Mouse (Mus musculus): ENCODE results near the gene 1700019N19Rik. TPM values are rescaled to one million over a fixed set of nuclear protein-coding genes. Genes with fewer than 3 reads are reported as not detected.

1700019N19Rik gene
- polyA plus RNA-seq, 1 experiment = 2.9 TPM

DNA sequence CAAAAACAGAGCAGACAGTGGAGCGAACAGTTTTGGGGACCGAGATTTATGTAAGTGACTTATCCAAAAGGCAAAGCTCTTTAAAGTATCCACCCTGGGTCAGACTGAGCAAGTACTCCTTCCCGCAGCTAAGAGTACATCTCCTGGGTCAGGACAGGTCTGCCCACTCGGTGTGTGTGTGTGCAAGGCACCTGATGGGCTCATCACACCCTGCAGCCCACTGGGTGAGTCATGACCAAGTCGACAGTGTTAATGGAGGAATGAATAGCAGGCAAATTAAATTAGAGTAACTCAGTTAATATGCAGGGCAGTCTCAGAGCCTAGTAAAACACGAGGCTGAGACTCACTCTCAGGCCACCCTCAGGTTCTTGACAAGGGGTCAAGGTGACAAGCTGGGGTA, 14.6 kb upstream of the 1700019N19Rik start:
- DNase-seq (ENCODE audit: low spot score) = no peak

DNA sequence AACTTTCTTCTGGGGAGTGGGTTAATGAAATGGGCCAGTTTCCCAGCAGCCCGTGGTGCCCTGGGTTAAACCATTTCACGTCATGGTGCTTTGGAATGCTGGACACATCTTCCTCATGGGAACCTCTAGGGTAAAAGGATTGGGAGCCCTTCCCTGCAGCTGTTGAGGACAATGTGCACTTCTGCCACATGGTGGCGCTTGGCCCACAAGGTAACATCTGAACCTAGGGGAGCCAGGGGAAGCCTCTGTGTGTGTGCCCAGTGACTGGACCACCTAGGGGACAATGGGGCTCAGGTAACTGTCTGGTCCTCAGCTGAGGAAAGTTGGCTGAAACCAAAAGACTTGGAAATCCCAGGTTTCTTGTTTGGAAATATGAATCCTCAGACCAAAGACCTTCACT, 12.1 kb upstream of the 1700019N19Rik start:
- DNase-seq (ENCODE audit: low spot score) = peak; percentile 46

DNA sequence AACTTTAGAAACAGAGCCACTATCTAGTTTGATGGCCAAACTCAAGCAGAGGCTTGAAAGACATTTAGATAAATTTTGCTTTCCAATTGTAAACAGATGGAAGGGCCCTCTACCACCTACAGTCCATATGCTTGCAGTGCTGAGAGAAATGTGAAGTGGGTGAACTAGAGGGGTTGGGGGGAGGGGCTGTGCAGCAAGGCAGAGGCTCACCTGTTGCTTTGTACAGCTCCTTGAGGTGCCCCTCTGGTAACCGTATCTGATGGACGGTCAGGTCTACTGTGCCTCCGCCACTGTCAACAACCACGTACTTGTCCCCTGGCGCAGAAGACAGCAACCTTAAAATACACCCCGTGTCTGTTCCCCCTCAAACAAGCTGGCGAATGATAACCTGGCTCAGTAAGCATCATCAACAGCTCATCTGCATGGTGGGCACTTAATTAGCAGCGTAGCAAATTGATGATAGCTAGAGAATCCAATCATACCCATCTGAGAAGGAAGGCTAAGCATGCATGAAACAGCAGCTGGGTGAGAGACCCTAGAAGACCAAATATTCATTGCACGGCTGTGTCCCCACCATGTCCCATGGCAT, 11.0 kb upstream of the 1700019N19Rik start:
- DNase-seq (ENCODE audit: low spot score) = no peak

DNA sequence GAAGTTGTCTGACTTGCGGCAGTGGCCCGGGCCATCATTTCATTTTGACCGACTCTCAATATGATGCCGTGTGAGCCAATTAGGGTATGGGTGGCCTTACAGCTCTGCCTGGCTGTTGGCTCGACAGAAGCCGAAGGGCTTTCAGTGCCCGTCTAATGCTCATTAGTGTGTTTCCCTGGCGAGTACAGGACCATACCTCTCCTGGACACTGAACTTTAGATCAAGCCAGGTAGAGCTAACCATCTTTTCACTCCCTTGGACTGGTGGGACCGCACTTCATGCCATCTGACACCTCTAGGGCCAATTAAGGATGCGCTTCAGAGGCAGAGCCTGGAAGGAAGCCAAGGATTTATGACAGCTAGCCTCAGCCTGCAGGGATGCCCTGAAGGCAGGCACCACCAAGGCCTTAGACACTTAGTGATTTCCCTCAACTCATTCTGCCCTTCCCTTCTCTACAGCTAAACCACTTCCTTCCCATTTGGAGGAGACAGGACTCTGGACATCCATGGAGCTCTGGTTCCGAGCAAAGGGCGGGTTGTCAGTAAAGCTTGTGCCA, 931 bp upstream of the 1700019N19Rik start:
- DNase-seq (ENCODE audit: low spot score) = no peak

DNA sequence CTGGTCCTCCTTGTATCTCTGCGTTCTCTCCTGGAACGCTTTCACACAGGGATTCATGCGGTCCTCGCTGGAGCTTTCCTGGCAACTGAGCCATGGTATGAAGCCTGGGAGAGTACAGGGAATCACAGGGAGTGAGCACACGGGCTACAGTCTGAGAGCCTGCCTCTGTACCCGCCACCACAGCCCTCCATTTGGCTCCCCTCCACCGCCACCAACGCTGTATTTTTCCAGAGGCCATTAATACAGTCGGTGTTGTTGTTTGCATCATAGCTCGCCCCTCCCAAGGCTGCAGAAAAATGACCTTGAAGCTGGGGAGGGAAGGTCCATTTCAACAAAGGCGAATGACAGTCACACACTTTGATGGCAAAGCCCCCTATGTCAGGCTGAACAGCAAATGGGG, 5.1 kb downstream of the 1700019N19Rik start:
- no peak for DNase-seq (ENCODE audit: low spot score)

DNA sequence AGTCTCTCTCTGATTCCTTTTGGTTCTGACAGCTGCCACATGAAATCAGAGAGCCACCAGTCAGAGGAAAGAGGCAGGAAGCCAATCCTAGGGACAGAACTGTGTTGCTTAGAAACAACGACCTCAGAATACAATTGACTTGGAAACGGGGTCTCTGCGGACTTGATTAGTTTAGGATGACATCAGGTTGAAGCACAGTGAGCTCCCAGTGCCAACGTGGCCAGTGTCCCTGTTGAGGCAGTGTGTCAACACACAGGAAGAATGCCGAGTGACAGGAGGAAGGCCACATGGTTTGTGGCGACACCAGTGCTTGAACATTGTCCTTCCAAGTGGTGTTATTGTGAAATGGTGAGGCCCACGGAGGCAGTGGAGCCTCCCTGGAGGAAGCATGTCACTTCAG, 10.3 kb downstream of the 1700019N19Rik start:
- no peak for DNase-seq (ENCODE audit: low spot score)

DNA sequence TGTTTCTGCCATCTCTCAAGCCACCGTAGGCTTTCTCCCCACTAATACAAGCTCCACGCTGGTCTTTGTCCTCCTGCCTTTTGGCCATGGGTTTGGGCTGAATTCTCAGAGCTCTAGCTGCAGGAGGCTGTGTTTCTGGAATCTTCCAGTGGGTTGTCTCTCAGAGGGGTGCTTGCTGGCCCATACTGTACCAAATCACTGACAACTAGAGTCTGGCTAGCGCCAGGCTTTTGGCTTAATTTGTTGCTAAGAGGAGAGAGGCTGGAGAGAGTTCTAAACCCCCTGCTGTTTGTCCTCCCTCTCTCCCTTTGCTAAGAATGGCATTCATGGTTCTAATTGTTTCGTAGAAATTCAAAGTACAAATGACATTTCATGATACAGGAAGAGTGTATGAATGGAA, 12.7 kb downstream of the 1700019N19Rik start:
- no peak for DNase-seq (ENCODE audit: low spot score)

DNA sequence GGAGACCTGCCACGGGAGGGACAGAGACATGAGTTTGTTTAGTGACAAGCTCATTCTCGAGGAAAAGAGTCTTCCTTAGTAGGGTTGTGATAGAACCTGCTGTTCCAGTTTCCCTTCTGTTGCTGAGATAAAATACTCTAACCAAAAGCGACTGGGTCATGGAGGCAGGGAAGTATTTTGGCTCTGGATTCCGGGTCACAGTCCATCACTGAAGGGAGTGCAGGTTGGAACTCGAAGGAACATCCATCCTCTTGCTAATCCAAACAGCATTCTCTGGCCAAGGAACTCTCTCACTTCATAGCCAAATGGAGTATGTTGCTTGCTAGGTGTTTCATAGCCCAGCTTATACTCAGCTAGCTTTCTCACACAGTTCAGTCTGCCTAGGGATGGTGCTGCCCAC, 17.8 kb downstream of the 1700019N19Rik start:
- DNase-seq (ENCODE audit: low spot score) = no peak

DNA sequence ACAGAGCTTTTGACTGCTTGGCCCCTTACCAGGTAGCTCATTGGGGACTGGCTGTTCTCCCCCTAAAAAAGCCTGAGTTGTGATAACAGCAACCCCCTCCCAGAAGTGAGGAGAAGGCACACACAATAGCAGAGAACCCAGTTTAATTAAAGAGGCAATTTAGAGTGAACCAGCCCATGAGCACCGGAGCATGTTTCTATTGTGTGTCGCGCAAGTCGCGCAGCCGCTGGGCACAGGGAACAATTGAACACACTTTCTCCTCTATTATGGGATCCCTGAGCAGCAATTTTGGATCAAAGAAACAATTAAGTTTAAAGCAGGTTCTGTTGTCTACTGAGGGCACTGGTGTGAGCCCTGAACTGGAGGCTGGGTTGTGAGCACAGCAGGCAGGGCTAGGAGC, 26.9 kb downstream of the 1700019N19Rik start:
- DNase-seq (ENCODE audit: low spot score) = no peak

DNA sequence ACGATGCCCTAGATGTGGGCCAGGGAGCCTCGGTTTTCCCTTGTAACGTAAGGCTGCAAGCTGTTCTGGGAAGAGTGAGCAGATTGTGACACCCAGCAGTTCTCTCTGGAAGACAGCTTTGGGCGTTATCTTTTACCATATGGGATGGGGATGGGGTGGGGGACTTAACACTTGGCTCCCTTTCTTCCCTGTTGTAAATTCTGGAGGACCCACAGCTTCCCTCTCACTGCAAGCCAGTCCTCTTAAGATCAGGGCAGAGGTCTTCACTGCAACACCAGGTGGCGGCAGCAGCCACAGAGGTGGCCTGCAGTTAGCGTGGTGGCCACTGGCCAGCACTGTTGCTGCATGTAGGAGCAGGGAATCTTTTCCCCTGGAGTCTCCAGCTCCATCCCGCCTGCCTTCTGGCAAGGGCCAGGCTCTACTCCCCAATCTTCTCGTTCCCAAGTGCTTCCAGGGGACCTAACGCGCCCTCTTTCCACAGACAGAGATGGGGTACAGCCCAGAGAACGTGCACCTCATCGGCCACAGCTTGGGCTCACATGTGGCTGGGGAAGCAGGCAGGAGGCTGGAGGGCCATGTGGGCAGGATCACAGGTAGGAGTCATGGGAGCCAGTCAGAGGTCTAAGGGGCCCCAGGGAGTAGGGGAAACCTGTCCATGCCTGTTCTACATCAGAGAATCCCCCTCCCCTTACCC, 31.3 kb downstream of the 1700019N19Rik start:
- DNase-seq (ENCODE audit: low spot score) = peak; percentile 30

DNA sequence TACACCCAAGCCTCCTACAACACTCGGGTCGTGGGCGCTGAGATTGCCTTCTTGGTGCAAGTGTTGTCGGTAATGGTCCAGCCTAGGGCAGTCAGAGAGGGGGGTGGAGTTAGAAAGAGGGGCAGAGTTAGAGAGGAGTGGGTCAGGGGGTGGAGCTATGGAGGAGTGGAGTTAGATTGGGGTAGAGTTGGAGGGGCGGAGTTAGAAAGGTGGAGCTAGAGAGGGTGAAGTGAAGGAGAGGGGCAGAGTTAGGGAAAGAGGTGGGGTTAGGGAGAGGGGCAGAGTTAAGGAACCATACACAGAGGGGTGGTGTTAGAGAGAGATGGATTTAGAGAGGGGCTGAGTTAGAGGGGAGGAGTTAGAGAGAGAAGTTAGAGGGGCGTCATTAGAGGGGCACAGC, 31.9 kb downstream of the 1700019N19Rik start:
- no peak for DNase-seq (ENCODE audit: low spot score)

DNA sequence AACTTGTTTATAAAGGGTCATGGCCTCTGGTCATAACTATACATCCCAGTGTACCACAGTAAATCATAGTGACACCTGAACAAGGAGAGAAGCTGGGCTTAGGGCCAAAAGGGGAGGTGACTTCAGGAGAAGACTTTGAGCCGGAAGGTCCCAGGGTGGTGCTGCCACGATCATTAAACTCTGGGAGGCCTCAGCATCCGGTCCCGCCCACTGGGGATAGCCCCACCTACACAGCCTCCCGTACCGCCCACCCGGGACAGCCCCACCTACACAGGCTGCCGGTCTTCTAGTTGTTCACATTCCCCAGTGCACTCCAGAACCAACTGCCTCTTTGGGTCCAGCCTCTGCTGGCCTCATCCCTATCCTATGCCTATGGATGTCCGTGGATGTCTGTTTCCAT, 34.8 kb downstream of the 1700019N19Rik start, which contains the start of gene Pnliprp2:
TSS of gene Pnliprp2 (plus strand) at position 297 of the 400 bp plus-strand sequence.
- DNase-seq (ENCODE audit: low spot score) = no peak

DNA sequence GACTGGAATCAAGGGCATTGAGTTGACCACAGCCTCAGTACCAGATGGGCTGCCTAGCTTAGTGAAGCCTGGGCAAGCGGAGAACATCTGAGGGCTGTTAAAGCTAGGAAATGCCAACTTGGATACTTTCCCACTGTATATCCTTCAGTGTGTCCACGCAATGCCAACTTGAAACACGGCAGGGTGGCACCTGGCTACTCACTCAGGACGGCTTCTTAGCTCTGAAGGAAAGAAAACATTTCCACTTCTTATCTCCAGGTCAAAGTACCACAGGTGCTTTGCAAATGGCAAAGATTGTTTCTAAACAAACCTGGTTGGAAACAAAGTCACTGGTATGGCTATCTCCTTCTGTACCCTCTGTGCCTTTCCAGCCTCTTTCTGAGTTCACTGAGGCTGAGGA, 35.4 kb downstream of the 1700019N19Rik start:
- no peak for DNase-seq (ENCODE audit: low spot score)

DNA sequence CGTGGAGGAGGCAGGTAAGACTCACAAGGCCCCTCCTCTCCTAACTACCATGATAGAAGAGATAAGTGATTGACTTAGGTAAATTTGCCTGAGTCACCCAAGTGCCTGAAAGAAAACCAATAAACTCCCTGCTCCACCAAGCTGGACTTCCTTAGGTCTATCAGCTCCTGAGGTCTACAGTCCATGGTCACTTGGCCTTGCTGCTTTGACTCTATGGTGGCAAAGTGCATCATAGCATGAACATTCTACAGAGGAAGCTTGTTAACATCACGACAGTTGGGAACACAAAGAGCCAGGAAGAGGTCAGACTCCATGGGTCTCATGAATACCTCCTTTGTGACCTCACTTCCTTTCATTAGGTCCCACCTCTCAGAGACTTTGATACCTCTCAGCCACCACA, 42.8 kb downstream of the 1700019N19Rik start:
- no peak for DNase-seq (ENCODE audit: low spot score)

DNA sequence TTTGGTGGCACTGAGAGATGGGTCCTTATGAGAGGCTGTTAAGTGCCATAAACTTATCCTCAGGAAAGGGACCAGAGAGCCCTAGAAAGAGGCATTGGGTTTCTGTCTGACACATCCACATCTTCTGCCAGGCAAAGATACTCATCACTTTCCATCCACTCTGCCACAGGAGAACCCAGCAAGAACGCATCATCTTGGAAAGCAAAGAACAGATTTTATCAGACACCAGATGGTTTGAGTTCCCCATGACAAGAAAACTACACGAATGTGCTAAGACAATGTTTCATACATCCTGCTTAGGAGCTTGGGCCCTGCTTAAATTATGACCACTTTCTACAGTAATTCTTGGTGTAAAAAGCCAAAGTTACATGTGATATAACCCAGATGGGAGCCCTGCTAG, 43.4 kb downstream of the 1700019N19Rik start:
- DNase-seq (ENCODE audit: low spot score) = no peak

DNA sequence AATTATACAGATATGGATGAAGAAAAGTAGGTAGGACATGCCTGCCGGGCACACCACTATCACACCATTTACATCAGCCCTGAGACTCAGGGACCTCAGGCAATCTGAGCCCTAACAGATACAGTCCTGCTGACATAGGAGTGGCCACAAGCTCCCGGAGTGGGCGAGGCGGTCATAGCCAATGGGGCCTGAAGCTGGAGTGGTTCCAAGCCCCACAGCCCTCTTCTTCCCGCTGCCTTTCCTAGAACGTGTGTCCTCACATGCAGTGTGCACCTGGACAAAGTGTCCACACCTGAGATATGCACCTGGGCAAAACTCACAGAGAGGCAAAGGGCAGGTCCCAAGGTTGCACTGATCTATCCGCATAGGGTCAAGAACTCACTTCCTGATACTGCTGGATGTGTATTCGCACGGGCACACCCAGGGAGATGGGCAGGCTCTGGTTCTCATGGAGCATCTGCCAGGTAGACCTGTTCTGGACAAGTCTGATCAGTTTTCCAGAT, 46.7 kb downstream of the 1700019N19Rik start:
- no peak for DNase-seq (ENCODE audit: low spot score)

DNA sequence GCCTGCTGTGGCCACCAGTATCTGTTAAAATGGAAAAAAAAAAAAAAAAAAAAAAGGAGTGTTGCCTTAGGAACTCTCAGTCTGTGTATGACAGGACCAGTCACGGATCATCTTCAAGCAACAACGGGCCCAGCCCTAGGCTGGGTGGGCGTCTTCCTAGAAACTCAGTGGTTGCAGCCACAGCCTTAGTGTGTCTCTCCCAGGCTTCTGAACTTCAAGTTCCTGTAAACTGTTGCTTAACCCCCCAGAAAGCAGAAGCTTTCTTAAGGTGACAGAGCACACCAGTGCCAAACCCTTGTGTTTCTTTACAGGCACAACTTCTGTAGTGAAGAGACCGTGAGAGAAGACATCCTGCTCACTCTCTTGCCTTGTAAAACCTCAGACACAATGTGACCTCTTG, 50.5 kb downstream of the 1700019N19Rik start:
- DNase-seq (ENCODE audit: low spot score) = no peak

DNA sequence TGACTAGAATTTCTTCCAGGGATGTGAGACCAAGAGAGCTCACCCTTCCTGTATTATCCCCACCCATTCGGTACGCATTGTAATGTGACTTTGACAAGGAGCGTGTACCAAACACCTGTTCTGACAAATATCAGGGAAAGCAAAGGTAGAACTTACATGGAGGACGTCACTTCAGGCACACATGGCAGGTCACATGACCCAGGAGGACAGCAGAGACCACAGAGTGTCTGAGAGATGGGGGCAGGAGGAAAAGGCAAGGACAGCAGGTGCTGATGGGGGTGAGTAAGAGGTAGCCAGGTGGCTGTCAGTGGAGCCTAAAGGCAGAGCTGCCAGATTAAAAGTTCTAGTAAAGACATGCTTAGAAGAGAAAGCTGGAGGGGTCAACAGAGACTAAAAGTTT, 51.5 kb downstream of the 1700019N19Rik start:
- no peak for DNase-seq (ENCODE audit: low spot score)

DNA sequence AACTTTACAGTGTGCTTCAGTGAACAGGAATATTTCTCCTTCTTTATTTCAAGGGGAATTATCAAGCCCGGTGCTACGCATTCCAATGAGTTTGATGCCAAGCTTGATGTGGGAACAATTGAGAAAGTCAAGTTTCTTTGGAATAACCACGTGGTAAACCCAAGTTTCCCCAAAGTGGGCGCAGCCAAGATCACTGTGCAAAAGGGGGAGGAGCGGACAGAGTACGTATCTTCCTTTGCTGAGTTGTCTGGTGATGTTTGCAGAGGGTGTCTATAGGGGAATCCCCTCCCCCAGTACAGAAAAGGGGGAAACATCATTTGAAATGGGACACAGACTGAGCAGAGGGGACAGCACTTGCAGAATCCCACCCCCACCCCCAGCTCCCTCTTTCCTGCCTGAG, 53.2 kb downstream of the 1700019N19Rik start:
- DNase-seq (ENCODE audit: low spot score) = no peak

DNA sequence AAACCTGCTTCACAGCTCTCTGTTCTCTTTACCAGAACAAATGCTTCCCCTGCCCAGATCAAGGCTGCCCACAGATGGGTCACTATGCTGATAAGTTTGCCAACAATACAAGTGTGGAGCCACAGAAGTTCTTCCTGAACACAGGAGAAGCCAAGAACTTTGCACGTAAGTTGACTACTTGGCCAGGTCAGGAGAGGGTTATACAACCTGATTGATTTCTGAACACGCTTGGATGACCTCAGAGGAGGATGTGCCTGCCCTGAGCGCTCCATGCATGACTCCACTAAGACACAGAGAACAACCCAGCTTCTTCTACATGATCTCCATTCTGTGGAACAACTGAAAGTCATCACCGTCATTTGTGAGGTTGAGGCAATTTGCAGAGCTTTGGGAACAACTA, 56.1 kb downstream of the 1700019N19Rik start:
- no peak for DNase-seq (ENCODE audit: low spot score)

Data from urinary bladder, adult 2 months (tissue).